Mouse (Mus musculus): ENCODE measurements around the gene Gm17482.

Gm17482 gene

DNA sequence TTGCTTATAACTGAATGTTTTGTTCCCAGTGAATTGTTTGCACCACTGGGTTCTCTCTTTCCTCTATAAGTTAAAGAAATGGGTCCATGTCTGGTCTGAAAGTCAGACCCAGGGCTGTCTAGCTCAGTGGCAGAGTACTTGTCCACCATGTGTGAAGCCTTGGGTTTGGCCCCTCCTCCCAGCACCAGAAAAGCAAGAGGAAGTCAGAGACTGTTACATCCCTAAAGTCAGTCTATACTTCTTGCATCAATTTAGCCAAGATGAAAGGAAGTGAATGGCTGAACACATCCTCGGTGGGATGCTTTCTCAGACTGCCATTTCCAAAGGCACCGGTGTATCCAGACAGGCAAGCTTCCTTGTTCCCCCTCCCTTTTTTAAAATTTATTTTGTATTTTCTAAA is 63.9 kb downstream of the Gm17482 start:
- DNase-seq (ENCODE audit: low read depth, low spot score): no peak

DNA sequence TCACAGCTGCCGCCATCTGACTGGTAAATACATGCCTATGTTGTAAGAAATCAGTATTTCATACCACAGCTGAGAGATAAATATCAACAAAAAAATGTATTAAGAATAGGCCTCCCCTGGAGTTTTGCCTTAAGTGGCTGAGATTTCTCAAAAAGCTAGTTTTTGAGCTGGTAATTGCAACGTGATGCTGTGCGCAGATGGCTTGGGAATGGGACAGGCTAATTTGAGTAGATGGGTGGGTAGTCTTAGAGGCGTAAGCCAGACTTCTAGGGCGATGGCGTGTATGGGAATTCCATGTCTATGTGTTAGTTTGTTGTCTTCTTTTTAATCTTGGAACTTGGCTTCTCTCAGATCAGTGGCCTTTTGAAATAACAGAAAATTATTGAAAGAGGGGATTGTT is 64.7 kb downstream of the Gm17482 start:
- DNase-seq (ENCODE audit: low read depth, low spot score): no peak

DNA sequence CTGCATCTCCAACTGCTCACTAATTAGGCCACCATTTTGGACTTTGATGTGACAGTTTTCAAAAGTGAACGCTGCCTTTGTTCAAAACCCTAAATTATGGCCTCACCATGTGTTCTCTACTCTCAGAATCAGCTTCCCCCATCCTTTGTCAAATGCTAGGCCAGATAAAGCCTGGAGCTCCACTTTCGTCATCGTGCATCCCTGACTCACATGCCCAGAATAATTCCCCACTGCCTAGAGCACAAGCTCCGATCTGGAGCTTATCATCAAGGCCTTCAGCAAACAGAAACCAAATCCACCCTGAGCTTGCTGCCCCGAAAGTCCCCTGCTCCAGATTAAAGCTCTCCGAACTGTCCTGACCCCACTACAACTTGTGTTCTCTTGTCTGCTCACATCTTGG is 65.5 kb downstream of the Gm17482 start:
- DNase-seq (ENCODE audit: low read depth, low spot score): no peak

DNA sequence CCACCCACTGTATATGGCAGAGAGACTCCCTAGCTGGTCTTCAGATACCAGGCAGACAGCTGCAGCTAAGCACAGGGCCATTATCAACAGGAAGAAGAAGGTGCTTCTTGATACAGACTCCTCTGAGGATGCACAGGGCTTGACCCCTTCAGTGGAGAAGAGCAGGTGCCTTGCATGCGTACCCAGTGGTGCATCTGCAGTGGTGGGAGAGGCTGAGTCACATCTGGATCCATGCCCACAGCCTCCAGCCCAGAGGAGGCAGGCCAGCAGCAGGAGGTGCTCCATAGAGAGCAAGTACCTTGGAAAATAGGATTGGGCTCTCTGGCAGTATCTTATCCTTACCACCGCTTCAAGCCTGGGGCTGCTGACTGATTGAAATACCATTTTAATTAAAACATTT is 66.7 kb downstream of the Gm17482 start:
- DNase-seq (ENCODE audit: low read depth, low spot score): no peak

DNA sequence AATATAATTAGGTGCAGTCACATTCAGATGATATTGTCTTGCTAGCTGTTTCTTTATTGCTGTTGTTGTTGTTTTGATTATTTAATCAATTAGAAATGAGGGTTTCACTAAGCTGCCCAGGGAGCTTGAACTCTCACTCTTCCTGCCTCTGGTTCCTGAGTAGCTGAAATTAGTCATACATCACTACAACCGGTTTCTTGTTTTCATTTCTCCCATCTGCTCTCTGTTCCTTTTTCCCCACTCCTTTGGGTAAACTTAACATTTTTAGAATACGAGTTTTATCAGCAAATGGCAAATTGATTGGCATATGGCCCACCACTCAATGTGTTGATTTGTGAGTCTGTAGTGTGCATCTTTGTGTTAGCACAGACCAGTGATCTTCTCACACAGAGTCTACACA is 80.0 kb downstream of the Gm17482 start:
- DNase-seq (ENCODE audit: low read depth, low spot score): no peak

All from ZHBTc4 (cell line).